Mouse (Mus musculus) right cerebral cortex, adult 2 months (tissue): ENCODE measurements at regions not wholly inside any gene's neighbourhood (a gene's known extent, or its start where the extent isn't known, plus 50 kb on each side); places are given as distances from the start of the nearest gene placed in this dataset.
A peak's percentile ranks its signal among the peaks of the same experiment; 100 is the strongest.

Source experiments
- DNase-seq, 2 experiments: peaks; one replicate each; pipeline ENCODE4 v3.0.0; 2021 to 2022; ENCODE audit warnings: low spot score in 2 of 2

DNA sequence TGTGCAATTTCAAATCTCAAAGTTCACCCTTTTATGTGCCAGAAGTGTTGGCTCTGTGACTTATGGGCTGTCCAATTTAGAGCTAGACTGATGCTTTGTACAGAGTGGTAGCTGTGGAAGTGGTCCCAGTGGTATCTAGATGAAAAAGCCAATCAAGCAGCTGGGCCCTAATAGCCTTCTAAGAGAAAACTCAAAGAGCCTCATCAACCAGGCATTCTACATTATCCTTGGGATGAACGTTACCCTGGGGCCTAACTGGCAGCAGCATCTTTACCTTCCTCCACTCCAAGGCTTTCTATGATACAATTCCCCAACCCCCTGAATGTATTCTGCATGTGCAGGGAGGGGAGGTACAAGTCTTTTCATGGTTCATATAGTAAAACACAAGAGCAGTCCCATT is 140.4 kb downstream of the Gm11146 start:
- no peak for DNase-seq

DNA sequence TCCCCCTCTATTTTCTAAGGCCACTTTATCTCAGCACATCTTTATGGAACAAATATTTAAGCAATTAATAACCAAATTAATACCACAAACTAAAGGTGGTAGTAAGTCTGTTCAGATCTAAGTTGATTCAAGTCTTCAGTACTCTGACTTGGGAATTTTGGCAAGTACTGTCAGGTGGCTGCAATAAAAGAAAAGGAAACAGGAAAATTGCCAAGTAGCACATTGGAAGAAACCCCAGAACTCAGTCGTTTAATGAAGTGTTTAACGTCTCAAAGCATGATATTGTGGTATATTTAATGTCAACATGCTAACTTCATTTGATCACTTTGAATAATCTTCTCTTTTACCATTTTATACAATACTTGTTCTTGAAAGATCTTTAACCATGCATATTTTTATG is 142.2 kb downstream of the Gm11146 start:
- DNase-seq: no peak

DNA sequence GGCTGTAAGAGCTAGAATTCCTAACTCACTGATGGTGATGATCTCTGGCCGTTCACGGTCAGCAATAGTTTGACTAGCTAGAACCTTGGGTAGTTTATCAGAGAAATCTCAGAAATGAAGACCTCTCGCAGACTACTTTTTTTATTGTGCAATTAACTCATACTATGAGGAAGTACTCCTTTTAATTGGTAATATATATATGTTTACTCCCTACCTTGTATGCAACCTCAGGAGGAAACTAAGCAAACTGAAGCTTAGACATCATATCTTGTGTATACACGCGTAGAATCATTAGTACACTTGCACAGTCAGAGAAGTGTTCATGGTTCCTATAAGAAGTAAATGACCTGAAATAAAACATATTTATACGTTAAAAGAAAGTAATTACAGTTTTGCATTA is 157.2 kb downstream of the Gm11146 start:
- DNase-seq: no peak

DNA sequence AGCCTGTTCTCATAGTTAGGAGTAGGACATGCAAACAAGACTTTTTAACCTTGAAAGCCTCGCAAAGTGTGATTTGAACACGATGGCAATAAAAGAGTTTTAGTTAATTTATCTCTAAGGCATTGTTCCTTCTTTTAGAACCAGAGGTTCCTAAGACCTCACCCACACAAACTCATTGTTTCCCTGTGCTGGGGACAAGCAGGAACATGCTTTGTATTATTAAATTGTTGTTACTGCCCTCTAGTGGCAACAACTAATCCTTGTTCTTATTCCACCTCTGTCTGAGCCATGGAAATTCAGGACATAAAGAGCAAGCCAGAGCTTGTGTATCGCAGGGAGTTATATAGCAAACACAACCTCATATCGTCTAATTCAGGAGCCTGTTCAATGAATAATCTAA is 157.9 kb downstream of the Gm11146 start:
- DNase-seq: peak; percentile 25 to 37

DNA sequence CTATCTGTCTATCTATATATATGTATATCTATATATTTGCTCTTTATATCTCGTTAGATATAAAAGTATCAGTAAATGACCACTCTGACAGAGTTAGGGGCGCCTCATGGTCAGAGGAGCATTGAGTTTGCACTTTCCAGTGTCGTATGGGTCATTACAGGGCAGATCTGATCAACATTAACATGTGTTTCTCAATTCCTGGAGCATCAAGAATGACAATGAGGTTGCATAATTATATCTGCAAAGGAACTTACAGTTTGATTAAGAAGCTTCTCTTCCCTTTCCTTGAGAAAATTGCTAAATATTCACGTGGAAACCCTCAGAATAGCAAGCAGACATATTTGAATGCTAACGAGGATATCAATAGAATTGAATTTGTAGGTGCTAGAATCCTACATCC is 158.6 kb downstream of the Gm11146 start:
- DNase-seq: no peak

DNA sequence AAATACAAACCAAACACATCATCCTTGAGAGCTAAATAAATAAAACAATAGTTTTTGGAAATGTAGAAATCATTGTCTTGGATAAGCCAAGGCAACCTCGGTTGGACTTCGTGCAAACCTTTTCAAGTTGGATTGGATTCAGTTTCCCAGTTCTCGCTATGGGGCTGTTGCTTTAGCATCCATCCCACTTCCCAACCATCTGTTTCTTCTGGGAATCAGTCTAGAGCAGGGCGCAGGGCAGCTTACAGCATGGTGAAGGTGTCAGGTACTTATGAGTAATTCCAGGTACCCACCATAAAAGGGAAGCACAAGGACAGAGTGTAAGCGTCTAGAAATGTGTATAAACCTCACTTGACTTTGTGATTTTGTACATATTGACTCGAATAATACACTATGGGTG is 159.0 kb downstream of the Gm11146 start:
- DNase-seq: no peak

DNA sequence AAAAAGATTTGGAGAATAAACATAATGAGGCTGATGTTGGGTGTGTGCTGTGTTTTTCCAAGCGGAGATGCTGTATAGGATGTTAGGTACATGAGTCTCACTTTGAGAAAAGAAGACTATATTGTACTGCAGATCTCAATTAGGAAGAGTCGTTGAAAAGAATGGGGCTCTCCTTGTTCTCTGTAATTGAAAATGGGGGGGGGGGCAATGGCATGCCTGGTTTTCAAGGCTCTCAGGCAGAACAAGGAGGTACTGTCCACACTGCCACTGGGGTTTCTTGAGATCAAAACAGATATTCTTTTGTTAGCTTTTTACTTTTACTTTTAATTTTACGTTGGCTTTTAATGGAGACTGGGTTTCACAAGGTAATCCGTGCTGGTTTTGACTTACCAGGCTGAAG is 170.5 kb downstream of the Gm11146 start:
- DNase-seq: no peak

DNA sequence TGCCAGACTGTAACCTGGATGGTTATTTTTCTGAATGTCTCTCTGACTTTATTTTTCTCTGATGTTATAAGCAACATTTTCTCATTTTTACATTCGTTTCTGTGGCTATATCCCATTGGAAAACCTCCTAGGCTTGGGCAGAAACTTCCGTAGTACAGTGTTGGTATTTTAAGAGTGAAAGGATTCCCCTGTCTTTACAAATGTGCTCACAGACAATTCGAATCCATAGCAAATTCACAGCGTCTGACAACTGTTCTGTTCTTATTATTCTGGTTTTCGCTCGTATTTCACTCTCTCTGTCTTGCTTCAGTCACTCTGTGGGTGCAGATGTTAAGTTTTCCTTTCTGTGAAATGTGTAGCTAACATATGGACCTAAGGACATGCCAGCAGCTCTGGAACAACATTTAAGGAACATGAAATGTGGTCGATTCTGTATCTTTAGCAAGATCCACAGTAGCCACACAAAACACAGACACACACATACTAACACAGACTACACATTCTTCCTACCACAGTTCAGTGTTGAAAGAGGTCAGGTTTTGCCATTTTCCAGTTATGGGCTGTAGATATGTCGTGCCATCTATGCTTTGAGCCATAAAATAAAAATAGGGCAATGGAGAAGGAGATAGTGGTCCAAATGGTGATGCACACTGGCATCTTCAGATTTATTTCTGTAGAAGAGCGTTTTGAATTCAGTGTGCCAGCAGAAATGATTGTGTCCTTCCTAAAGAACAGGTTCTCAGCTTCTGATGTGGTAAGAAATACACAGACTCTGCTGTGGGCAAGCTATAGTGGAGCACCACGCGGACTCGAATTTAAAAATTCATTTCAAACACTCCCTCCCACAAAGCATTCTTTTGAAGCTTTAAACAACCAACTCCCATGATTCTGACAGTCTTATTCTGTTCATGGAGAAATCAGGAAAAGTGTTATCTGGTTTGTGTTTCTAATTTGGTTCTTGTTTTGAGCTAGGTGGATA is 179.2 kb downstream of the Gm11146 start:
- peak in 1 of 2 experiments; percentile 61 for DNase-seq

DNA sequence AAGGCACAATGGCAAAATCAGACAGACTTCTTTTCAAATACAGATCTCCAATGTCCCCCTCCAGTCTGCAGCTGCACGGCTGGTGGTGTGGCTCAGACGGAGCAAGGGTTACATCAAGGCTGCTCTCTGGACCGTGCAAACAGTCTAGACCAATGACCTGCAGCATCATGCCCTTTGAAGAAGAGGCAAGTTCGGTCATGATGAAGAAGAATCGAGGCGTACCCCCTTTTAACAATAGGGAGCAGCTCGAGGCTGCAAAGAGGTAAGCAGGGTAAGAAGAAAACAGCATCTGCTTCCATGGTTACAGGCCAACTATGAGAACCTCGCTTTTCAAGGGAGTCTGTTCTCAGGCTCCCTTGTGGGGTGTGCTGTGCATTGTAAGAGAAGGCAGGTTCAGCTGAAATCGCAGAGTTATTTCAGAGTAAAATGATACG is 180.3 kb downstream of the Gm11146 start:
- DNase-seq: peak; percentile 49 to 68

DNA sequence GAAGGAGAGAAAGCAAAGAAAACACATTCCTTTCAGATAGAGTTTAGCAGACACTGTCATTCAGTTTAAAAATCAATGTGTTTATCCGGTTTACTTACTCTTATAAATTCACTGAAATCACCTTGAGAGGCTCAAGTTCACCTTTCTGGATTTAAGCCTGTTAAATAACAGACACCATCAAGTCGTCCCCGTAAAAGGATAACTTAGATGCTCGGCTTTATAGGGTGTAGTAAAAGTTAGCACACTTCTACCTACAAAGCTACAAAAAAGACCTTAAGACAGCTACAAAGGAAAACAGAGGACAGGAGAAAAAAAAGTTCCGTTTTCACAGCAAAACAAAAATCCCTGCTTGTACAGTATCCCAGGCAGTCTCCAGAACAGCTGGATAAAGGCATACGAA is 180.9 kb downstream of the Gm11146 start:
- no peak for DNase-seq

DNA sequence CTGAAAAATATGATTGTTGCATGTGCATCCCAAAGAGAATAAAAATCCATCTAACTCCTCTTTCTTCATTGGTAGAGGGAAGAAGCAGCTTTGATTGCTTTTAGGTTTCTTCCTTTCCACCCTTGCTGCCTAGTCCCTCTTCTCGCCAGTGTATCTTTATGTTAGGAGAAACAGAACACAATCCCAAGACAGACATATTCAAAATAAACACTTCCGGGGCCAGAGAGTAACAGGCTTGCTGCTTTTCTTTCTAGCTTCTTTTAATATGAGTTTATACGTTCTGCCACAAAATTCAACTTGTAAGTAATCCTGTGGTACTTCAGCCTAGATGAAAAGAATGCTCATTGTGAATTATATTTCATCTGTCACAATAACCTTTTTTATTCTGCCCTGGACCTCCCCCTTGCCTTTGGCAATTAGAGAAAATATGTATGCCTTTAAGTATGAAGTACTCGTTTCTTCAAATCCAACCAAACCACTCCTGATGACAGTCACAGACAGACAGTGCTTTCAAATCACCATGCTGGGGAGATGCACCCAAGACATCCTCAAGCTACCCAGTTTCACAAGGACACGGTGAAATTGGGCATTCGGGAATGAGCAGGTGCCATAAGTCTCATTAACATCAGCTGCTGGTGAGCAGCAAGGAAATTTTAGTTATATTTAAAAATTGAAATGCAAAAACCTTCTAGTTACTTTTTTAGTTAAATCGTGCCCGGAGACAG is 181.6 kb downstream of the Gm11146 start:
- DNase-seq: peak; percentile 30 to 39

DNA sequence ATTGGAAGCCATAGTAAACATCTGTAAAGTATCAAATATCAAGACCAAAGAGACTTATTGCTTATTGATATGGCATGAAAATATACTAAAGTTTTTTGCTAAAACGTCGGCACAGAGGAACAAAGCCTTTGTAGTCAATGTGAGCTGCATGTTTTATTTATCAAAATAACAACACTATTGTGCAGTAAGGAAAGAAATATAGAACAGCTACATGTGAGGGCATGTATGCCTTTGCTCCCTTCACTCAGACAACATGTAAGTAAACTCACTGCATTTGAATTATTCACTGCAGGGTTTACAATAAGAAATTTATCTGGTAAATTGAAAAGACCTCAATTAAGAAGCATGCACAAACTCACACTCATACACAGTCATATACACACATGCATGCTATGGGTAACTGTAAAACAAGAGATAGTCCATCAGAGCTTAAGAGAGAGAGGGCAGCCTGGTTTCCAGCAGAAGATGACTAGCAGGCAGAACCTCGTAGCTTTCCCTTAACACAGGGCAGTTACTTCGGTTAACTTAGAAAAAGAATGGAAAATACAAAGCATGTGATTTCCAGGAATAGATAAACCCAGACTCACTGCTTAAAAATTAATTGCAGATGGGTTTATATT is 182.7 kb downstream of the Gm11146 start:
- no peak for DNase-seq

DNA sequence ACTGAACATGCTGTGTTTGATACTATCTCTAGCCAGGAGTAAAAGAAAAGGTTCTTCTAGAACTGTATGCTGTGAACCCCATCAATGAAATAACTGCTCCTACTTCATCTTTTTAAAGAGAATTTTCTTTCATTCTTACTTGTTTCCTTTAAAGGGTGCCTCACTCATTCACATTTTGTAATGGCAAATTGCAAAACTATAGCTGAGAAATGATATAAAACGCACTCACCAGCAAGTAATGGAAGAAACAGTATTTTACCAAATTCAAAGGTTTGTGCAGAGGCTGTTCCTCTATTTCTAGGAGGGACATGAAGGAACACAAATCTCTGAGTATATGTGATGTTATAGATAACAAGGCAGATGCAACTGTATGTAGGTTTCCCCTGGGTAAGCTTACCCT is 183.4 kb downstream of the Gm11146 start:
- DNase-seq: no peak

DNA sequence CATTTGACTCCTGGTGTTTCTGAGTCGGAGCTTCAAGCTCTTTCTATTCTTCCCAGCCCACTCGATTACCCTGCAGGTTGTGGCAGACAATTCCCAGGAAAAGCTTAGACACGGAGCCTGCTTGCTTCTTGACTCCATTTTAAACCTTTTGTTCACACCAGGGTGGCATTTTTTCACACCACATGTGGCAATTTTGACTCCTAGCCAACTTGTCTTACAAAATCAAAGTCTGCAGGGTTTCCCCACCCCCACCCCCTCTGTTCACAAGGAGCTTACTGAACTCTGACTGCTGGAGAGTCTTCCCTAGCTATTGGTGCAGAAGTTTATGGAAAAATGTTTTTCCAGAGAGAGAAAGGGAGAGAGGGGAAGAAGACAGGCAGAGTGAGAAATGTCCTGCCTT is 184.1 kb downstream of the Gm11146 start:
- peak; percentile 54 to 63 for DNase-seq

DNA sequence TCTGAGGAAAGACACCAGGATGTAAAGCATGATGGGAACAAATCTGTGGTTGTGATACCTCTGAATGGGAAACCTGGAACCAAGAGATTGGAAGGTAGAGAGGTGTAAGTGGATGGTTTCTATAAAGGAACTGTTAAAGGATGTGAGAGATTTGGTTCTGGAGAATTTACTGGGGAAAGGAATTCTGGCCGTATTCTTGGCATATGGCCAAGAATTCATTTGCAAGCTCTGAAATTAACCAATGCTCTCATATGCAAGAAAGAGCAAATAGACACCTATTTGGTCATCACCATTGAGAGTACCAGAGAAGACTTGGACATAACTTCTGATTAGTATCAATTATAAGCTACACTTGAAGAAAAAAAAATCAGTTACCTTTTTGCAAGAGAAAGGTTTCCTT is 187.3 kb downstream of the Gm11146 start:
- DNase-seq: no peak

DNA sequence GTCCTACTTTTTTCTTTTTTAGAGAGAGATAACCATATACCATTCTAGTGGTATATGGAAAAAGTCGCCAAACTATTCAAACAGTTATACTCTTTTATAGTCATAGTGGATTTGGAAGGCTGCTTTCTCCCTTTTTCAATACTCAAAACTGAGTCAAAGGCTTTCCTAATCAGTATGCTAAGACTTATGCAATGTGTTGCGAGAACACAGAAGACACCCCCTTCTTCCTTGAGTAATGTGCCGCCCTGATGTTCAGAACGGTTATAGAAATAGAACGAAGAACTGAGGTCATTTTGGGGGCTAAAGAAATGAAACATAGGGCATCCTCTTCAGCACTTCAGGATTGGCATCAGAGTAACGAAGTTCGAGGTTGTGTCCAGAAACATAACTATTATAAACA is 192.7 kb downstream of the Gm11146 start:
- DNase-seq: no peak

DNA sequence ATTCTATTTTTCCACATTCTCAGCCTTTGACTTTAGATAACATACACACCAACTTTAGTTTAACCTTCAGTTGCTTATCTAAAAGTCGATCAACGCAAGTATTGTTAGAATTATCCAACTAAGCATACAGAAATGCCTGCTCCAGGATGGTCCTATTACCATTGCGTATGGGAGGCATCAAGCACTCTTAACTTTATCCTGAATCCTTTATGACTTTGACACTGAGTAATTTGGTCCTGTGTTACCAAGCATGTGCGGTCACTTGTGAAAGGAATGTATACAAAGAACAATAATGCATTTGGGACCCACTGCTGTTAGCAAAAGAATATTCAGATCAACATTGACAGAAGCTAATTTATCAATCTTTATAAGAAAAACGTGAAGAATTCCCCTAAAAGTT is 194.9 kb downstream of the Gm11146 start:
- DNase-seq: no peak

DNA sequence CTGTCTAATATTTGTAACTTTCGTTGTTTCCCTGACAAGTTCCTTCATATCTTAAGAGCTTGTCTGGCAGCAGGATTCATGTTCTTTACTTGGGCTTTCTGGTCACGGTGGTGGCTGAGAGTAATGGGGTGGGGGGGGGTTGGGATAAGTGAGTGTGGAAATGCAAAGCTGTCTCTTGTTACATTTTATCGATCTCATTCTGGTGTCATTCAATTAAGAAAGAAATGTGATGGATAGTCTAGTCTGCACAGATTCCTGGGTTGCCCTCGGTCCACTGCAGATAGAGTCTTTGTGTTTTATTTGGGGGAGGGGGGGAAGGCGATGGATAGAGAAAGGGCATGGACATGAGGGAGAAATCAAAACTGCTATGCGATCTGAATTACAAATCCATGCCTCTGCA is 196.0 kb downstream of the Gm11146 start:
- no peak for DNase-seq

DNA sequence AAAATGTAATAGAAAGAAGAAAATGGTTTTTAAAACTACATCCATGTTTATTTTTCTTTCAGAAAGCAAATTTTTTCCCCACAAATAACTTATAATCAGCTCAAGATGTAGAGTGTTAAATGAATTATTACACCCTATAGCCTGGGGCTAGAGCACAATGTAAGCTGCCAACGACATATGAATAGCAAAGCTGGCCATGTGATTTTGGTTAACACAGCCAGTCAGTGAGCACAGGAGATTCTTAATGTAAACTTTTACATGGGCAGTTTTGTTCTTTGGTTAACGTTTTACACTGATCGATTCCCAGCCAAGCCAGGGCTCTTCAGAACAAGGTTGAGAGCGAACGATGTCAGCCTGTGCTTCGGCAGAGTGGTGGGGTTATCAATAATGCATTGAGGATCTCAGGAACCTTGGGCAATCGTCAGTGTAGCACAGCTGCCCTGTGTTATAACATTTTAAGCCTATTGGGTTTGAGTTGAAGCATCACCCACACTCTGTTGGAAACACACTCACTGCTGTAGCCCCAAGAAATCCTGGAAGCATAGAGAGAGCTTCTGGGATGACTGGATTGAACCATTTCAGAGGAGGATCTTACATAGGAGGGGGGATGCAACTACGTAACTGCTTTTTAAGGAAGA is 196.6 kb downstream of the Gm11146 start:
- DNase-seq: no peak

DNA sequence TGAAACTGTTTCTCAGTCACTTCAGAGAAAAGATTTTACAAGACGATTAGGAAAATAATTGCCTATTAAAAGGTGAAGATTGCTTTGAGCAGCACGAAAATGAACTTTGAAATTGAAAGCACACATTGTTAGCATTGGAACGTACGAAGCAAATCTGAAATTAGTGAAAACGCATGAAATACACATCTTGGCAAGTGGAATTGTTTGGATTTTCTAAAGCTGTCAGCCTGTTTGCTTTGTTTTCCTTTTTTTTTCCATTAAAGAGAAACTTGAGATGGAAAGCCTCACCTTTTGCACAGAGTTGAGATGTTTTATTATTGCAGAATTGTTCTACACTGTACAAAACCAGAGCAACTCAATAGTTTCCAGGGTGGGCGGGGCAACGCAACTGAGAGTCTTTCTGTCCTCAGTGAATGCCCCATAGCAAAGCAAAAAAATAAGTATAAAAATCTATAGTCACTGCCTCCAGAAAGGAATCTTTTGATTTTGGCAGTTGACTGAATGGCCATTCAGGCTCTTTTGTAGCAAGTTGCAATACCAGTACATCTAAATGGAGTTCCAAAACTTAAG is 199.1 kb downstream of the Gm11146 start:
- no peak for DNase-seq

DNA sequence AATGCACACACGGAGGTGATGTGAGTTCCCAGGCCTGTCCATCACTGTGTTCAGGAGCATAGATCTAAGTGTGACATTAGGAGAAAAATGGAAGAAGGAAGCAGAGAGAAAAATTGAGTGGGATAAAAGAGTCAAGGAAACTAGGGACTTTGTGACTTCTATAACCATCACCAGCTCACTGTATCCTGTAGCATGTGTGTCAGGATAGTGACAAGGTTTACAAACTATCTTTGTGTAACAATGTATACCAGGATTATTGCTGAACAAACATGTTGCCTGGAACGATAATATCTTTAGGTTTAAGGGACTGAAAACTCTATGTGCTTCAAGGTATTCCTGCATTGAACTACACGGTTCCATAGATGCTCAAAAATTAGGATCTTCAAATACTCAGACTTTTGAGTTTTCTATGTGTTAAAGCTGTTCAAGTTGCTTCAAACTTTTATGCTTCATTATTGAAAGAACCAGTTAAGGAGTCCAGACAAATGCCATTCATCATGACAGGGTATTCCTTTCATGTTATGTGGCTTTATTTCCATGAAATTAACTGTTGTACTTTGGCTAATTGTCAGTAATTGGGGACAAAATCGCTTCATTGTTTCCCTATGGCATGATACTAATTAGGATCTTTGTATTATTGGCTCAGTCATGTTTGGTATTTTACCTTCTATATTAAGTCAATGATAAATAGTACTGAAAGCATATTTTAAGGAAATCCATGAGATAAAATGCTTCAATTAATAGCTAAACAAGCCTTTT is 200.5 kb downstream of the Gm11146 start:
- DNase-seq: no peak
